Mouse (Mus musculus): ENCODE measurements around the gene Hgf. TPM values are rescaled to one million over a fixed set of nuclear protein-coding genes. Genes with fewer than 3 reads are reported as not detected.
A peak's percentile ranks its signal among the peaks of the same experiment; 100 is the strongest.

The Hgf gene
- total RNA-seq (2017) = 11.4 and 16.2 TPM in 2 replicates

GRCm38 (mm10) chr5:16553304-16554047, at the start of gene Hgf:
Hgf (plus strand) TSS chr5:16553495.
- peak; percentile 69 for ATAC-seq (ENCODE audit: extremely low read depth, insufficient number of reproducible peaks, low FRiP score, poor library complexity, severe bottlenecking)

DNA sequence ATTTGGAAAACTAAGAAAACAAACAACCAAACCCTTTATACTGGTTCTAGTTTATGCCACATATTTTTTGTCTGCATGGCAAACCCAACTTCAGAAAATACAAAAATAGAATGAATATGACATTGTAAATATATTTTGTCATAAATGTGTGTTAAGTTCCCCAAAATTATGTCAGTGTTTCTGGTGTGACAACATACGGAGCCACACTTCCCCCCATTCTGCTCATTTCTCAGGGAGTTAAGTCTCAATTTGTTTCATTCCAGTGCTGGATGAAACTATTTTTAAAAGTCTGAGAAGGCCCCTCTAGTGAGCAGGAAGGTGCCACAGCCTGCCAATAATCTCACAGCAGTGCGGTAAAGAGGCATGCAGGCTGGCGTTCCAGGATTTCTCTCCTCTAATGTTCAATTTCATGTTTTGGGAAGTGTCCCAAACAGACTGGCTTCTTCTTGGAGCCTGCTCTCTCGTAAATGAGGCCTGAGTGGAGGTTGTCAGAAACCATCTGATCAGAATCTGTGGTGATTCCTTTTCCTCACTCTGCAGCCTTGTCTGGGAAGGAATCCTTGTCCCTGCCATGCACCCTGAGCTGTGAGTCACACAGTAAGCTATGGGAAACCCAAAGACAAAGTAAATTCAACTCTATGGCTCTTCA, 46.5 kb upstream of the Hgf start:
- ATAC-seq (ENCODE audit: extremely low read depth, insufficient number of reproducible peaks, low FRiP score, poor library complexity, severe bottlenecking) = no peak

GRCm38 (mm10) chr5:16531619-16532277, 21.5 kb upstream of the Hgf start:
- ATAC-seq (ENCODE audit: extremely low read depth, insufficient number of reproducible peaks, low FRiP score, poor library complexity, severe bottlenecking) = no peak

DNA sequence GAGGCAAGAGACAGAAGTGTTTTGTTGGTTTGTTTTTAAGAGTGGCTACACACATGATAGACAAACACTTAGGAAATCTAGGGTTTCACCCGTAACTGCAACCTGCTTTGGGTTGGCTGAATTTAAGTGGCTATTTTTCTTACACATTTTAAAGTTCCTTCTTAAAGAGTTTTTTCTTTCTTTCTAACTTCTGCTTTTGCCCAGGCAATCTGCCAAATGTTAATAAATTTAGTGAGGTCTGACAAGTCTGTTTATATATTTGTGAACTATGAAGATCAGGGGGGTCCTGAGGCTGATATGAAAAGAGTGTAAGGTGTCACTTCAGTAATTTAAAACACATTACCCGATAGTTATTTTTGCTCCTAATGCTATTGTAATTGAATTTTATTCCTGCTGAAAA, 15.2 kb upstream of the Hgf start:
- ATAC-seq (ENCODE audit: extremely low read depth, insufficient number of reproducible peaks, low FRiP score, poor library complexity, severe bottlenecking) = no peak

DNA sequence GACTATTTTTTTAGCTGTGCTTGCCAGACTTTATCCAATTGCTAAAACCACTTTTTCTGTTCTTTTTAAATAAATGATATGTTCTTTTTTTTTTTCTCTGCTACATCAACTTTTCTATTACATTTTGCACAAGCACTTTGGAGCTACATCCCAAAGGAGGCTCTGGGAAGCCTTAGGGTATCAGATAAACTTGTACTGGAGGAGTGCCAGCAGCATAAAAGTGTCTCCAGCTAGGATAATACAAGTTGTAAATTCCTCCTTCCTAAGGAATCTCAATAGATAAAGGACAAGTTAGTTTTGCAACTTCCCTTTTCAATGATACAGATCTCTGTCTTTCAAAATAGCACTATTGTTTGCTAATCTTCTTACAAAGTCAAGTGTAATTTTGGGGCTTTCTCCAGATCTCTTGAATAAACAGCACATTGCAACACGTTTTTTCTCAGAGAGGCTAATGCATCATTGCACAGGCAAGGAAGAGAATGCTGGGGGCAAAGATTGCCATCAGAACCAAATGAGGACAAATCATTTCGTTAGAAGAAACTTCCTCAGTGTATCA, 11.7 kb upstream of the Hgf start:
- no peak for ATAC-seq (ENCODE audit: extremely low read depth, insufficient number of reproducible peaks, low FRiP score, poor library complexity, severe bottlenecking)

DNA sequence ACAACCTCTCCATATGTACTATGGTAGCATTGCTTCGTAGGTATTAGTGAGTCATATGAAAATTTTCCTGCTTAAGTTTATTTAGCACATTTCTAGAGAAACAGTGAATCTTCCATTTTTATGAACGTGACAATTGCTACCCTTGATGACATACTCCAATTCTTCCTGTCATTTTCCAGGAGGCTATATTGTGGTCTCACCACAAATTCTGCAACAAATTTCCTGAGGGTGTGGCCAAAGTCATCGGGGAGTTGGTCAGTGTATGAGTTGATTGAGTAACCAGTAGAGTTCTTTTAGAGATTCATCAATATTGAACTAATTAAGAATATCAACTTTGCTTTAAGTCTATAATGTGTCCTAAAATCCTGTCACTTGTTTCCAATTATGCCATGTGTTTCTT, 5.8 kb upstream of the Hgf start:
- ATAC-seq (ENCODE audit: extremely low read depth, insufficient number of reproducible peaks, low FRiP score, poor library complexity, severe bottlenecking) = no peak

DNA sequence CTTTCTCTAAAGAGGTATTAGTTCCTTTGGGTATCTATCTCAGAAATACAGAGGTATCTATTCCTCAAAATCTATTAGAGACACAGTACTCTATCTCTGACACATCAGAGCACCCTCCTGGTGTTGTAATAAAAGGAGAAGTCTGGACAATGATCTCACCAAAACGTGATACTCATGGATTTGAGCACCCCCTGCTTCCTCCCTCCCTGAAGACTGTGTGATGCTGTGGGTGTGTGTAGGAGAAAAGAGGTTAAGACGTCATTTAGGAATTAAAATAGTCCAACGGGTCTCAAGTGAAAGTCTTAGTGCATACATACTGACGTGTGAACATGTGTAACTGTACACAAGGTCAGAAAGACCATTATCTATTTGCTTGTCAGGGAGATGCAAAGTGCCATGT, 648 bp upstream of the Hgf start:
- peak; percentile 62; the same call in 1 of the 2 replicates for ATAC-seq (ENCODE audit: extremely low read depth, insufficient number of reproducible peaks, low FRiP score, poor library complexity, severe bottlenecking)

DNA sequence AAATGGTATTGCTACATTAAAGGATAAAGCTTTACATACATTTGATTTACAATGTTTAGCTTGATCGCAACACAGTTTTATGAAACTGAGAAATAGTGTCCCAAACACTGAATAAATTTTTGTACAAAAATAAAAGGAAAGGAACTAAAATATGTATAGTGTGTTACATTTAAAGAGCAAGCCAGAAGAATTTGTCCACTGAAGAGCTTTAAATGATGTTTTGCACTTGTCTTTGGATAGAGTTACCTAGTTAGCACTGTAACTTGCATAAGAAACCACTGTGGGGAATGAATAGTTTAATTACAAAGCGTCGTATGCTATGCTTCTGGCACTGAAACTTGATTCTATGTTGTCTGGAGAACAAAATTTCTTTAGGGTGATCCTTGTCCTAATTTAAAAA, 7.0 kb downstream of the Hgf start:
- no peak for ATAC-seq (ENCODE audit: extremely low read depth, insufficient number of reproducible peaks, low FRiP score, poor library complexity, severe bottlenecking)

DNA sequence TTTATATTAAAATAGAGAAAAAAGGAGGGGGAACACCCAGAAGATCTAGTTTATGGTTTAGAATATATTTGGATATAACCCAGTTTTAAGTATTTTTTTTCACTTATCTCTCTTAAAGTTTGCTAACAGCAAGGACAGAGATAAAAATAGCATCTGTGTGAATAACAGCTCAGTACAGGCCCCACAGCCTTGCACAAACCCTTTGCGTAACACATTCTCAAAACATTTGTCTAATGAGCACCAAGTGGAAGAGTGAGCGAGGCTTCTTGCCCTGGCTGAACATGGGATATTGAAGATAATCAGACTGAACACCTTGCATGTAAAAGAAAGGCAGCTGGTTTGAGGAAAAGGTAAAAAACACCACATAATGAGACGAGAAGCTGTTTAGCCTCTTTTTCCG, 15.7 kb downstream of the Hgf start:
- ATAC-seq (ENCODE audit: extremely low read depth, insufficient number of reproducible peaks, low FRiP score, poor library complexity, severe bottlenecking) = no peak

- no peak for ATAC-seq (ENCODE audit: extremely low read depth, insufficient number of reproducible peaks, low FRiP score, poor library complexity, severe bottlenecking)
Measured at GRCm38 (mm10) chr5:16577882-16578742, 24.8 kb downstream of the Hgf start.

GRCm38 (mm10) chr5:16595699-16596098, 42.4 kb downstream of the Hgf start:
- ATAC-seq (ENCODE audit: extremely low read depth, insufficient number of reproducible peaks, low FRiP score, poor library complexity, severe bottlenecking) = no peak

DNA sequence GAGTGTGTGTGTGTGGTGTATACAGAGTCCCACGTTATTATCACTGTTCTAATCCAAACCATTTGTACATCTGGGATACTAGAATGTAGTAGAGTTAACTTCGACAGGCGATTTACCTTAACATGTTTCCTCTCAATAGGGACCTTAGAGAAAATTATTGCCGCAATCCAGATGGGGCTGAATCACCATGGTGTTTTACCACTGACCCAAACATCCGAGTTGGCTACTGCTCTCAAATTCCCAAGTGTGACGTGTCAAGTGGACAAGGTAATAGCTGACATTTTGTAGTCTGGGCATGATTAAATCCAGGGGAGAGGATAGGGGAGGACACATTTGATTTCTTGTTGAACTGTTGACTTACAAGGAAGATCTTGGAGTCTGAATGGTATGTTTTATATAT, 44.7 kb downstream of the Hgf start:
- no peak for ATAC-seq (ENCODE audit: extremely low read depth, insufficient number of reproducible peaks, low FRiP score, poor library complexity, severe bottlenecking)

- ATAC-seq (ENCODE audit: extremely low read depth, insufficient number of reproducible peaks, low FRiP score, poor library complexity, severe bottlenecking) = no peak
Measured at GRCm38 (mm10) chr5:16601463-16601862, 48.2 kb downstream of the Hgf start.

GRCm38 (mm10) chr5:16632996-16633395, 79.7 kb downstream of the Hgf start:
- ATAC-seq (ENCODE audit: extremely low read depth, insufficient number of reproducible peaks, low FRiP score, poor library complexity, severe bottlenecking) = no peak

DNA sequence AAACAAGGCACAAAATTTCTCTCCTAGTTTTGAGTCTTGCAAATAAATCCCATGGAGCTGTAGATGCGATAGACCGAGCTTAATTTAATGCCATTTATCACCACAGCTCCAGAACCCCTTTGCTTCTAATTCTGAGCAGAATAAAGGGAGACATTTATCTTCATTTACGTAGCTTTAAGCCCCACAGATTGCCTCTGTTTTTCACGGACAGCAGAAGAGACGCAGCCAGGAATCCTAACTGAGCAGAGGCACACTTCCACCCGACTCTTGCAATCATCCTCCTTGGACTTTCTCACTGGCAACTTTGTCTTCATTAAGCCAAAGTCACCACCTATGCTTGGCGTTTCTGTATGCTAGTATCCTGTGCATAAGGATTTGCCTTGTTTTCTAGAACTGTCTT, 93.1 kb downstream of the Hgf start:
- no peak for ATAC-seq (ENCODE audit: extremely low read depth, insufficient number of reproducible peaks, low FRiP score, poor library complexity, severe bottlenecking)

- ATAC-seq (ENCODE audit: extremely low read depth, insufficient number of reproducible peaks, low FRiP score, poor library complexity, severe bottlenecking) = no peak
Measured at GRCm38 (mm10) chr5:16647701-16648100, 94.4 kb downstream of the Hgf start.

DNA sequence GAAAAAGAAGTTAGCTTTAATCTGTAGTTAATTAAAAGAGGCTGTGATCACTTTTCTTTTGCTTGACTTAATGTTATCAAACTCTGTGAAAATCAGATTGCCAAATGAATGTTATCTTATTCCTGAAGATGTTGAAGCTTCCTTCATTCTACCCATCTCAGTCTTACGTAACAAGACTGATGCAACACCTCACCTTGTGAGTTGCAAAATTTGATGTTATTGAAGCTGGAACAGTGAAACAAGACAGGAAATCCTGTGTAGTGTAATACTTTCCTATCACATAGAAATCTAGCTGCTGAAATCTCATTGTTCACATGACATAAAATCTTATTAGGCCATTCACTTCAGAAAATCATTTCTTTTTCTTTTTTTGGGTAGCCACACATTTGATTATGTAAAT, 96.9 kb downstream of the Hgf start:
- ATAC-seq (ENCODE audit: extremely low read depth, insufficient number of reproducible peaks, low FRiP score, poor library complexity, severe bottlenecking) = no peak

DNA sequence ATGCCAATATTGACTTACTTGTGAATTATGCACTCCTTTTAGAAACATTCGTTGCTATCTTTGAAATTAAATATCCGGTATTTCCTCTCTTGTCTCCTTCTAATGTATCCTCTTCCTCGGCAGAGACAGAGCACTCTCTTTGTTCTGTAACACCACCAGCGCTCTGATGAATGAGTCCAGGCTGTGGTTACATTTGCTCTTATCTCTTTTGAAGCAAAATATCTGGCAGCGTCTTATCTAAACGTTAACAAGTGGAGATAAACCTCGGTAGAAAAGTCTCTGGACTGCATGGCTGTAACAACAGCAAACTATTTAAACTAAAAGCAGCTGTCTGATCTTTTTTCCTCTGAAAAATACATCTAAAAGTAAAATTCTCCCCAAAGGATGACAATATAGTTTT, 100.7 kb downstream of the Hgf start:
- no peak for ATAC-seq (ENCODE audit: extremely low read depth, insufficient number of reproducible peaks, low FRiP score, poor library complexity, severe bottlenecking)
